Mouse (Mus musculus): ENCODE measurements around the gene Vmn1r70. TPM values are rescaled to one million over a fixed set of nuclear protein-coding genes. Genes with fewer than 3 reads are reported as not detected.

The Vmn1r70 gene
- not detected in 2 replicates for polyA plus RNA-seq (2014; fragmentation: Nextera tagmentation; extraction: Ambion mirVana)

DNA sequence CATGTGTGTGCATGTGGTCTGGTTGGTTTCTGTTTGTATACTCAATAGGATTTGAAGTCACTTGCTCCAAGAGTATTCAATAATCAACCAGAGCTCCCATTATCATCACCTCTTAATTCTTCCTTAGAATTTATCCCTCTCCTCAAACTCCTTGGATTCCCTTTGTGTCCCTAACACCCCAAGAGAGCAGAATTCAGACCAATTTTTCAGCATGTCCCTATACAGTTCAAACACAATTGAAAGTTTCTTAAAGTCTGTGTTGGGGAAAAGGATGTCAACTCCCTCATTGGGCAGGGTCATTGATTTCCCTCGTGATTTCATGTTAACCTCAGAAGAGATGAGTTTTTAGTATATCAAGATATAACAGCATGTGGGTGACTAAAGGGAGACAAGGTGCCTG, at the start of gene Vmn1r70:
Vmn1r70 (plus strand) TSS at position 301 of the 400 bp plus-strand sequence.
- ATAC-seq (ENCODE audit: low FRiP score) (no peak), DNase-seq (ENCODE audit: low spot score) (no peak)
- H3K4me3 ChIP-seq (ENCODE audit: low read depth, low read length), result no peak within 1 kb of the TSS
- H3K36me3 ChIP-seq (ENCODE audit: control insufficient read depth, insufficient read depth, low read length), result no peaks in the 10 kb centered on the region
- 81% methylated on average over 1 of the region's 1 CpGs for WGBS
- H3K4me2 ChIP-seq (replicated peaks; ENCODE audit: low read depth, low read length), result no peak within 1 kb of the TSS
- H3K9ac ChIP-seq (ENCODE audit: low read depth, low read length), result no peak within 1 kb of the TSS
- no peak within 1 kb of the TSS for H3K27ac ChIP-seq (ENCODE audit: low read depth, low read length)
- H3K4me1 ChIP-seq (replicated peaks; ENCODE audit: control insufficient read depth, insufficient read depth, low read length), result no peaks in the 10 kb centered on the region
- H3K27me3 ChIP-seq (ENCODE audit: control insufficient read depth, insufficient read depth, low read length), result no peaks in the 10 kb centered on the region
- H3K9me3 ChIP-seq (ENCODE audit: control insufficient read depth, low read length), result peaks cover 8% of the 10 kb centered on the region

DNA sequence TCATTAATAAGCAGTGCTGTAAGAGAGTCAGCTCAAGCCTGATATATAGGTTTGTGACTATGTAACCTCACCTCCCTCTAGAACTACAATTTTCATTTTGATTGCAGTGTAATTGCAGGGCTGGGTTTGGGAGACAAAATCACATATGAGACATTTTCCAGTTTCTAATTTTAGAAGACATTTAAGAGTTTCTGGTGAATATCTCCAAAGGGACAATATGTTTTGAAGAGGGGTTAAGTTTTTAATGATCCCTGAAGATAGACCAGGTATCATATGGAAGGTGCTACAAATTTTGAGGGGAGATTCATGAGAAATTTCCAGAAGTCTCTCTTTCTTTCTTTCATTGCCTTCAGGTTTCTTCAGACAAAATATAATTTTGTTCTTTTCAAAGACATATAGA, 17.8 kb upstream of the Vmn1r70 start, which contains the start of gene Vmn1r69:
Vmn1r69 (minus strand) TSS at position 101 of the 400 bp plus-strand sequence.
- ATAC-seq (ENCODE audit: low FRiP score), result no peak
- Histone ChIP-seq H3K4me2 (replicated peaks; ENCODE audit: low read depth, low read length) (no peak within 1 kb of the TSS), H3K4me3 (ENCODE audit: low read depth, low read length) (no peak within 1 kb of the TSS), H3K9me3 (ENCODE audit: control insufficient read depth, low read length) (peaks cover 5% of the 10 kb centered on the region; the same call in 1 of the 2 replicates), H3K27ac (ENCODE audit: low read depth, low read length) (no peak within 1 kb of the TSS), H3K27me3 (ENCODE audit: control insufficient read depth, insufficient read depth, low read length) (no peaks in the 10 kb centered on the region), H3K4me1 (replicated peaks; ENCODE audit: control insufficient read depth, insufficient read depth, low read length) (no peaks in the 10 kb centered on the region), H3K36me3 (ENCODE audit: control insufficient read depth, insufficient read depth, low read length) (no peaks in the 10 kb centered on the region), H3K9ac (ENCODE audit: low read depth, low read length) (no peak within 1 kb of the TSS)
- DNase-seq (ENCODE audit: low spot score), result no peak

Other genes with a start within 250 kb of the Vmn1r70 start
- gene Vmn1r67, start 188.2 kb upstream of the Vmn1r70 start, polyA plus RNA-seq (2014; fragmentation: Nextera tagmentation; extraction: Ambion mirVana), result not detected in 2 replicates
- gene Zik1, start 136.1 kb upstream of the Vmn1r70 start, polyA plus RNA-seq (2014; fragmentation: Nextera tagmentation; extraction: Ambion mirVana), result 40.0 and 46.8 TPM in 2 replicates
- gene Vmn1r68, start 73.0 kb upstream of the Vmn1r70 start, polyA plus RNA-seq (2014; fragmentation: Nextera tagmentation; extraction: Ambion mirVana), result not detected in 2 replicates
- not detected in 2 replicates for gene Vmn1r69, start 17.9 kb upstream of the Vmn1r70 start, polyA plus RNA-seq (2014; fragmentation: Nextera tagmentation; extraction: Ambion mirVana)
- not detected in 2 replicates for gene Nlrp4b, start 56.3 kb downstream of the Vmn1r70 start, polyA plus RNA-seq (2014; fragmentation: Nextera tagmentation; extraction: Ambion mirVana)
- gene Vmn1r71, start 122.8 kb downstream of the Vmn1r70 start, polyA plus RNA-seq (2014; fragmentation: Nextera tagmentation; extraction: Ambion mirVana), result not detected in 2 replicates

All from hindbrain, embryonic 11.5 days (tissue).